Mouse (Mus musculus): ENCODE data around the gene Fam19a5.

- no peak for TF ChIP-seq CTCF (IDR thresholded peaks at IDR 0.05; ENCODE audit: borderline replicate concordance, insufficient read depth, low read length)
- TF ChIP-seq POLR2A (IDR thresholded peaks at IDR 0.05; ENCODE audit: low read depth, low read length): no peak
Observed at GRCm38 (mm10) chr15:87726657-87727236, 182.6 kb downstream of the Fam19a5 start.

Measured in embryonic fibroblast, embryonic 13.5 days (primary cell).